Comparison of ENCODE assay signal across 9 mouse cellular contexts in the genomic region with DNA sequence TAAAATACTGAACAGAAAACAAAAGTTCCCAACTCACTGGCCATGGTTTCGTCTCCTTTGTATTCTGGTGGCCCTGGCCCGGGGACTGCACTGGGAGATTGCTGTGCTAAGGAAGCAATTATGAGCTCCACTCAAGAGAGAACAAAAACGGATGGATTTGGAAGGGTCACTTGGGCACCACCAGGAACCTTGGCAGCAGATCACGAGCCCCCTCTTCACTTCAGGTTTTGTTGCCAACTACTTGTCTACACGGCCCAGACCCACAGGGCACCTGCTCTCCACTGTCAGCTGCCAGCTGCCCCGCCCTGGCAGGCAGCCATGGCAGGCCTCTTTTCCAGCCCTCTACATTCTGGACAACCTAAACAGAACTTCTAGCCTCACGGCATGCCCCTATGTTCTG.
DNase-seq lines count a peak whose midpoint lies in the region; ATAC-seq and TF ChIP-seq lines count a peak whose summit lies in the region.
"Had no signal": no experiment of that assay in that cellular context is flagged by ENCODE, and none has a peak within 500 bp of the region (broad histone marks: within the 10 kb centered on the region; RNA-seq: fewer than 3 reads in every experiment).

No protein-coding gene starts in this region.

- no peak for TF ChIP-seq CTCF in heart, adult 2 months (IDR thresholded peaks at IDR 0.05)
- no peak for TF ChIP-seq CTCF in lung, embryonic 14.5 days (IDR thresholded peaks at IDR 0.05; ENCODE audit: low read depth)

- H3K9ac ChIP-seq in heart, adult 2 months (ENCODE audit: low read depth, low read length): no peak overlapping the region
- no peak overlapping the region for H3K9ac ChIP-seq in heart, embryonic 12.5 days
- H3K9ac ChIP-seq in lung, embryonic 14.5 days: no peak overlapping the region

- H3K36me3 ChIP-seq in heart, adult 2 months (ENCODE audit: control insufficient read depth, insufficient read depth, low read length): peaks cover 24% of the 10 kb centered on the region
- no peaks in the 10 kb centered on the region for H3K36me3 ChIP-seq in heart, embryonic 12.5 days
- no peaks in the 10 kb centered on the region for H3K36me3 ChIP-seq in lung, embryonic 14.5 days (ENCODE audit: insufficient read depth)

- no peak overlapping the region for H3K4me3 ChIP-seq in heart, adult 2 months
- no peak overlapping the region for H3K4me3 ChIP-seq in heart, embryonic 12.5 days
- H3K4me3 ChIP-seq in lung, embryonic 14.5 days (ENCODE audit: low read depth, low read length): no peak overlapping the region

- H3K79me2 ChIP-seq in heart, adult 2 months (replicated peaks; ENCODE audit: control insufficient read depth, insufficient read depth, low read length): peaks cover 1% of the 10 kb centered on the region

- WGBS in heart, adult 2 months: 38% methylated on average over 7 of the region's 7 CpGs
- 78% methylated on average over 7 of the region's 7 CpGs for WGBS in heart, embryonic 12.5 days
- WGBS in lung, embryonic 14.5 days: 46% methylated on average over 7 of the region's 7 CpGs

- ATAC-seq in heart, embryonic 12.5 days (ENCODE audit: insufficient number of reproducible peaks, low FRiP score): no peak
- no peak for ATAC-seq in lung, embryonic 14.5 days (ENCODE audit: insufficient read depth)

- DNase-seq in heart, adult 2 months: peak; percentile 61 to 70
- peak; percentile 76 for DNase-seq in MN1 (ENCODE audit: low spot score)
- peak; percentile 82 to 90 for DNase-seq in cerebellum, postnatal 14 days
- peak; percentile 39 for DNase-seq in lung, embryonic 14.5 days
- no peak for DNase-seq in urinary bladder, adult 2 months (ENCODE audit: low spot score)
- DNase-seq in kidney, postnatal 25 days: no peak
- DNase-seq in testis, postnatal 10 days (ENCODE audit: low spot score): no peak

- no peak overlapping the region for H3K4me2 ChIP-seq in heart, embryonic 12.5 days
- H3K4me2 ChIP-seq in lung, embryonic 14.5 days: no peak overlapping the region

- TF ChIP-seq POLR2A in heart, adult 2 months (IDR thresholded peaks at IDR 0.05; ENCODE audit: insufficient read depth, low read depth, low read length): no peak

- H3K4me1 ChIP-seq in heart, adult 2 months (ENCODE audit: control insufficient read depth, insufficient read depth, low read length): peaks cover 20% of the 10 kb centered on the region
- H3K4me1 ChIP-seq in heart, embryonic 12.5 days (replicated peaks): peaks cover 15% of the 10 kb centered on the region
- H3K4me1 ChIP-seq in lung, embryonic 14.5 days (ENCODE audit: insufficient read depth): peaks cover 10% of the 10 kb centered on the region; the same call in 1 of the 2 replicates

- TF ChIP-seq EP300 in heart, adult 2 months (IDR thresholded peaks at IDR 0.05; ENCODE audit: insufficient read depth, low read depth, low read length): peak; percentile 66; the same call in 1 of the 2 replicates

- no peak overlapping the region for H3K27ac ChIP-seq in heart, adult 2 months
- H3K27ac ChIP-seq in heart, embryonic 12.5 days (ENCODE audit: poor library complexity, severe bottlenecking): no peak overlapping the region
- H3K27ac ChIP-seq in lung, embryonic 14.5 days (ENCODE audit: low read depth): no peak overlapping the region
- H3K27ac ChIP-seq: kidney, postnatal 0 days had no signal

- intact Hi-C loops in heart, adult 2 months (cut with DNase I): loop anchor here (5.0 kb wide), 1 partner anchor 81 kb away; no protein-coding TSS in a partner anchor

- H3K27me3 ChIP-seq in heart, adult 2 months (ENCODE audit: control insufficient read depth, insufficient read depth, low read length): no peaks in the 10 kb centered on the region
- H3K27me3 ChIP-seq in heart, embryonic 12.5 days (replicated peaks): no peaks in the 10 kb centered on the region
- no peaks in the 10 kb centered on the region for H3K27me3 ChIP-seq in lung, embryonic 14.5 days (ENCODE audit: insufficient read depth, low read length)

- H3K9me3 ChIP-seq in heart, embryonic 12.5 days (replicated peaks): no peaks in the 10 kb centered on the region
- no peaks in the 10 kb centered on the region for H3K9me3 ChIP-seq in lung, embryonic 14.5 days (ENCODE audit: low read depth, low read length)

Comparison
In these comparisons a context has a peak if more than half of its experiments do, and no peak if none do; other contexts are left out.
1. DNase-seq: peak in heart, adult 2 months (2 of 2), MN1 (single experiment), cerebellum, postnatal 14 days (2 of 2) and lung, embryonic 14.5 days (single experiment); none in urinary bladder, adult 2 months (single experiment), kidney, postnatal 25 days (0 of 2) and testis, postnatal 10 days (single experiment).